Comparison of ENCODE assay signal across 8 mouse cellular contexts in the genomic region with DNA sequence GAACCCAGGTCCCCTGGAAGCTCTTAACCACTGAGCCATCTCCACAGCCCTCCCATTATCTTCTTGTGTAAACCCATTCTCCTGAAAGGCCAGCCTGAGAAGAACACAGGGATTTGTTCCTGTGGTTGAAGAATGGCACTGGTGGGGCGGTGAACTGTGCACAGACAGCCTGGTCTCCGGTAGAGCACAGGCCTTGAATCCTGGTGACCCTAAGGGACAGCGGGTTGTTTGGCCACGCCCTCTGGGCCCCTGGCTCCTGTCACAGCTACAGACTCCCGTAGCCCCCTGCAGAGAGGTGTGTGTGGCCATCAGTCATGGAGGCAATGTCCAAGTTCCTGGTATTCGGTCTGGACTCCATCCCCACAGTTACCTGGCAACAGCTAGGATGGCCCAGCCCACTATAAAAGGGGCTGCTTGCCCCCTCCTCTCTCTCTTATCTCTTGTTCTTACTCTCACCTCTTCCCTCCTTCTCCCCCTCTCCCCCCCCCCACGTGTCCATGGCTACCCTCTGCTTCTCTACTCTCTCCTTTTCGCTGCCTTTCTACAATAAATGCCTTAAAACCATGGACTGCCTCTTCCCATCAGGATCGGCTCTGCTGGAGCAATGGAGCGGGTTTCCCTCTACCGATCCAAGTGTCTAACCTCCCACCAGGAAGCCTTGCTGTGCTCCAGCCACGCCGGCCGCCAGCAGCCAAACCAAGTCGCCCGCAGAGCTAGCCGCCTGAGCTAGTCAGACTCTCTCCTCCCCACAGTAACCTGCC. TPM values are rescaled to one million over a fixed set of nuclear protein-coding genes. Genes with fewer than 3 reads are reported as not detected.
DNase-seq lines count a peak whose midpoint lies in the region; ATAC-seq and TF ChIP-seq lines count a peak whose summit lies in the region.

No protein-coding gene starts in this region.

- no peak for TF ChIP-seq CTCF in kidney, postnatal 0 days (IDR thresholded peaks at IDR 0.05; ENCODE audit: low read depth)

- H3K4me2 ChIP-seq in kidney, postnatal 0 days (ENCODE audit: low read length) = 0 out of 2 replicates have a peak overlapping the region, but pooled peaks have one; percentile 13
- H3K4me2 ChIP-seq in embryonic facial prominence, embryonic 13.5 days = peak overlapping the region; percentile 45
- peak overlapping the region; percentile 41 for H3K4me2 ChIP-seq in neural tube, embryonic 13.5 days

- peak; percentile 59; the same call in 1 of the 2 replicates for ATAC-seq in kidney, postnatal 0 days (replicated peaks; ENCODE audit: low FRiP score, low read depth)
- no peak for ATAC-seq in embryonic facial prominence, embryonic 13.5 days (ENCODE audit: insufficient number of reproducible peaks, insufficient read depth, low FRiP score, low TSS enrichment, low read depth)
- ATAC-seq in neural tube, embryonic 13.5 days (ENCODE audit: low read depth) = peak; percentile 27; the same call in 1 of the 2 replicates

- no peaks in the 10 kb centered on the region for H3K36me3 ChIP-seq in kidney, postnatal 0 days (ENCODE audit: insufficient read depth, low read length)
- H3K36me3 ChIP-seq in embryonic facial prominence, embryonic 13.5 days = no peaks in the 10 kb centered on the region
- H3K36me3 ChIP-seq in neural tube, embryonic 13.5 days = no peaks in the 10 kb centered on the region

- no peak for DNase-seq in kidney, postnatal 0 days (ENCODE audit: low spot score)
- DNase-seq in kidney, adult 8-10 months = no peak
- peak; percentile 19 for DNase-seq in induced T-regulatory cell, adult 2 months (ENCODE audit: low read depth)
- DNase-seq in adrenal gland, adult (ENCODE audit: inconsistent age in 2 of 2, low spot score in 1 of 2) = no peak
- DNase-seq in left cerebral cortex, adult 11 months (ENCODE audit: low spot score) = no peak
- no peak for DNase-seq in urinary bladder, adult 2 months (ENCODE audit: low spot score)

- WGBS in kidney, postnatal 0 days = 30% methylated on average over 17 of the region's 17 CpGs
- WGBS in embryonic facial prominence, embryonic 13.5 days = 25% methylated on average over 17 of the region's 17 CpGs
- whole genome bisulfite sequencing in neural tube, embryonic 13.5 days = 11% methylated on average over 17 of the region's 17 CpGs

- no peaks in the 10 kb centered on the region for H3K27me3 ChIP-seq in kidney, postnatal 0 days (ENCODE audit: insufficient read depth, low read length)
- peaks cover 23% of the 10 kb centered on the region for H3K27me3 ChIP-seq in embryonic facial prominence, embryonic 13.5 days
- peaks cover 12% of the 10 kb centered on the region; the same call in 1 of the 2 replicates for H3K27me3 ChIP-seq in neural tube, embryonic 13.5 days

- no peak overlapping the region for H3K9ac ChIP-seq in kidney, postnatal 0 days (ENCODE audit: low read depth, low read length)
- peak overlapping the region; percentile 49 for H3K9ac ChIP-seq in embryonic facial prominence, embryonic 13.5 days
- H3K9ac ChIP-seq in neural tube, embryonic 13.5 days = peak overlapping the region; percentile 28; the same call in 1 of the 2 replicates

- H3K4me3 ChIP-seq in kidney, postnatal 0 days (replicated peaks; ENCODE audit: low read depth, low read length) = no peak overlapping the region
- 0 out of 2 replicates have a peak overlapping the region, but pooled peaks have one; percentile 14 for H3K4me3 ChIP-seq in embryonic facial prominence, embryonic 13.5 days
- peak overlapping the region; percentile 9; the same call in 1 of the 2 replicates for H3K4me3 ChIP-seq in neural tube, embryonic 13.5 days

- H3K27ac ChIP-seq in kidney, postnatal 0 days = no peak overlapping the region
- no peak overlapping the region for H3K27ac ChIP-seq in embryonic facial prominence, embryonic 13.5 days
- H3K27ac ChIP-seq in neural tube, embryonic 13.5 days (replicated peaks) = no peak overlapping the region

- H3K4me1 ChIP-seq in kidney, postnatal 0 days (replicated peaks; ENCODE audit: insufficient read depth, low read length) = no peaks in the 10 kb centered on the region
- H3K4me1 ChIP-seq in embryonic facial prominence, embryonic 13.5 days = 0 out of 2 replicates have a peak, but pooled peaks cover 5% of the 10 kb centered on the region
- H3K4me1 ChIP-seq in neural tube, embryonic 13.5 days (replicated peaks) = peaks cover 10% of the 10 kb centered on the region

- H3K9me3 ChIP-seq in kidney, postnatal 0 days (replicated peaks; ENCODE audit: low read length) = no peaks in the 10 kb centered on the region
- H3K9me3 ChIP-seq in embryonic facial prominence, embryonic 13.5 days = peaks cover 3% of the 10 kb centered on the region; the same call in 1 of the 2 replicates
- H3K9me3 ChIP-seq in neural tube, embryonic 13.5 days = no peaks in the 10 kb centered on the region

RNA-seq across cellular contexts. Expression of a gene that starts 20.5 kb away (rescaled TPM):
- 5.8 and 7.1 TPM in 2 replicates for polyA plus RNA-seq in kidney, postnatal 0 days (2015; fragmentation: Nextera tagmentation; extraction: Ambion mirVana)
- polyA plus RNA-seq in embryonic facial prominence, embryonic 13.5 days (2015; fragmentation: Nextera tagmentation; extraction: Ambion mirVana) = 1.1 and 2.8 TPM in 2 replicates
- polyA plus RNA-seq in neural tube, embryonic 13.5 days (2015; fragmentation: Nextera tagmentation; extraction: Ambion mirVana) = 1.5 TPM in 1 of 2 replicates, not detected in the other
- 3.0 TPM in 1 of 2 replicates, not detected in the other for polyA plus RNA-seq in urinary bladder, adult 2 months (2012; rRNA removed)

RNA-seq across cellular contexts. Expression of a gene that starts 47.7 kb away (rescaled TPM):
- 21.3 and 21.9 TPM in 2 replicates for polyA plus RNA-seq in kidney, postnatal 0 days (2015; fragmentation: Nextera tagmentation; extraction: Ambion mirVana)
- 73.1 and 77.5 TPM in 2 replicates for polyA plus RNA-seq in embryonic facial prominence, embryonic 13.5 days (2015; fragmentation: Nextera tagmentation; extraction: Ambion mirVana)
- 5.8 and 7.6 TPM in 2 replicates for polyA plus RNA-seq in neural tube, embryonic 13.5 days (2015; fragmentation: Nextera tagmentation; extraction: Ambion mirVana)
- polyA plus RNA-seq in urinary bladder, adult 2 months (2012; rRNA removed) = 0.62 and 0.98 TPM in 2 replicates
